Mouse (Mus musculus) ES-Bruce4 (cell line): ENCODE results near the gene Rap1a.

Experiments
- CTCF ChIP-seq: IDR thresholded peaks from one replicate; pipeline ENCODE4 v1.8.1; 2011; ENCODE audit warnings: low read depth, low read length
- POLR2A ChIP-seq: IDR thresholded peaks from one replicate; pipeline ENCODE4 v1.8.1; 2011; ENCODE audit warnings: low read length; ENCODE audit not compliant: insufficient read depth

DNA sequence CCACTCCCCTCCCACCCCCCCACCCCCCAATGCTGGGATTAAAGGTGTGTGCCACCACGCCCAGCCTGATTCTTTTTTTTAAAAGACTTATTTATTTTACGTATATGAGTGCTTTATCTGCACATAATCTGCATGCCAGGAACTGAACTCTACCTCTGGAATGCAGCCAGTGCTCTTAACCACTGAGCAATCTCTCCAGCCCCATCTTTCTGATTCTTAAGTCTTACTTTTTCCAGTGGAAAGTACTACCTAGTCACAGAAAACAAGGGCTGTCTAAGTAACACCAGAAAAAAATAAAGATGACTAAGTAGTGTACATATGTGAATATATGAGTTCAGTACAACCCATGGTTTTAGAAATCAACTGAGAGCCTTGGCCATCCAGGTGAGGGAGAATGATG, 54.6 kb downstream of the Rap1a start:
- TF ChIP-seq POLR2A (no peak), CTCF (no peak)
